Mouse (Mus musculus) kidney, adult 9 months (tissue): ENCODE measurements around the gene Eid3.

ENCODE experiments used
- DNase-seq: peaks from one replicate; pipeline ENCODE4 v3.0.0; 2022

The Eid3 gene

DNA sequence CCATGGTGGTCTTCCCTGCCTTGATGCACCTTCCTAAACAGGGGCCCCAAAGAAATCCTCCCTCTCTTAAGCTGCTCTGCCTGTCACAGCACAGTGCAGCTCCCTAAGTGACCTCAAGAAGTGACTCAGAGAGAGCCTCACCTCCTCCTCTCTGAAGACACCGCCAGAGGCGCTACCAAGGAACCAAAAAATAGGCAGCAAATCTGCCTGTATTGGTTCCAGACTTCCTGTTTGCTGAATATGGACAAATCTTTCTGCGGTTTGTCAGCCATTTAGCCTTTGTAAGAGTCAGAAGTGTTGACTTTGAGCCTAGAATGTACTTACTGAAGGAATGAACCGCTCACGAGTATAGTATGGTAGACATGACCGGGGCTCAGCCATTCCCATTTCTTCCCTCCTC, 47.3 kb downstream of the Eid3 start:
- DNase-seq: no peak
